Comparison of ENCODE assay signal across 19 mouse cellular contexts in the genomic region with DNA sequence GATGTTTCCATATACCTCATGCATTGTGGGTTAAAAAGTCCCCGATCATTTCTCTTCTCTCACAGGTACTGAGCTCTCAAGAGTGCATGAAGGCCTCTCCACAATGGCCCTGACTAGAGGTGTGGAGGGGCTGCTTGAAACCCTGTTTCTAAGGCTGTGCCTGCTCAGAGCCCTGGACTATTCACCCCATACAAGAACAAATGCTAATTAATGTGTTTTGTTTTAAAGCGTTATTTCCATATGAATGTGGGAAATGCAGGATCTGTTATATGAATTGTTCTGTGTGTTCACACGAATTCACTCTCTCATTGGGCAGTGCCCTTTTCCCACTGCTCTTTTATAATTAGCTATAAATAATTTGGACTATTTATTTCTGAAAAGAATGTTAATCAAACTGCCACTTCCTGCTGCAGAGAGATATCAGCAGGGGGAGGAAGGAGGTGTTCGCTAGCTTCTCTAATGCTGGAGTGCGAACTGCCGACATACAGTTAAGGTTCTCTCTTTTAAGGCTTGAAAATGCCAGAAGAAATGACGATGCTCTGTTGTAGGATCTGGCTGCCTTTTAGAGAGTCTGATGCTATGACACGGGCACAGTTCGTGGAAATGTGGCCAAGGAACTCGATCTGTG. TPM values are rescaled to one million over a fixed set of nuclear protein-coding genes. Genes with fewer than 3 reads are reported as not detected.
DNase-seq lines count a peak whose midpoint lies in the region; ATAC-seq and TF ChIP-seq lines count a peak whose summit lies in the region.
"Had no signal": no experiment of that assay in that cellular context is flagged by ENCODE, and none has a peak within 500 bp of the region (broad histone marks: within the 10 kb centered on the region; RNA-seq: fewer than 3 reads in every experiment).

No protein-coding gene starts in this region.

- DNase-seq in forebrain, embryonic 14.5 days (ENCODE audit: low spot score) = peak; percentile 55
- DNase-seq in forebrain, embryonic 10.5 days (ENCODE audit: extremely low spot score, low spot score) = no peak
- peak; percentile 56 for DNase-seq in brain, embryonic 14.5 days (ENCODE audit: low read depth)
- no peak for DNase-seq in midbrain, embryonic 11.5 days (ENCODE audit: low spot score, missing footprints)
- DNase-seq in T-cell, adult 2 months (ENCODE audit: low spot score) = no peak
- DNase-seq: adrenal gland, postnatal 10 days; cerebellum, adult 8-10 months; cerebellum, postnatal 14 days; gastrocnemius, postnatal 10 days; heart, adult 18-20 months; kidney, adult 18-20 months had no signal

- H3K4me2 ChIP-seq in forebrain, embryonic 14.5 days (ENCODE audit: low read length) = no peak overlapping the region
- H3K4me2 ChIP-seq in midbrain, embryonic 11.5 days = no peak overlapping the region
- H3K4me2 ChIP-seq: embryonic facial prominence, embryonic 12.5 days; heart, embryonic 11.5 days; hindbrain, embryonic 14.5 days; intestine, embryonic 15.5 days had no signal

- ATAC-seq in forebrain, embryonic 14.5 days = peak; percentile 75
- ATAC-seq in megakaryocyte progenitor cell, adult 5-6 weeks (replicated peaks; ENCODE audit: poor library complexity) = peak; percentile 20; the same call in 1 of the 2 replicates
- ATAC-seq in midbrain, embryonic 11.5 days (ENCODE audit: low FRiP score) = no peak
- ATAC-seq: intestine, embryonic 15.5 days had no signal

- 42% methylated on average over 10 of the region's 10 CpGs for WGBS in forebrain, embryonic 14.5 days
- whole genome bisulfite sequencing in forebrain, embryonic 10.5 days = 95% methylated on average over 10 of the region's 10 CpGs
- WGBS in midbrain, embryonic 11.5 days = 93% methylated on average over 10 of the region's 10 CpGs

- H3K4me1 ChIP-seq in forebrain, embryonic 14.5 days (ENCODE audit: control insufficient read depth, insufficient read depth, low read length) = no peaks in the 10 kb centered on the region
- H3K4me1 ChIP-seq in forebrain, embryonic 10.5 days = no peaks in the 10 kb centered on the region
- no peaks in the 10 kb centered on the region for H3K4me1 ChIP-seq in midbrain, embryonic 11.5 days (ENCODE audit: control insufficient read depth, insufficient read depth, low read length)
- H3K4me1 ChIP-seq: embryonic facial prominence, embryonic 12.5 days; hindbrain, embryonic 10.5 days; intestine, embryonic 15.5 days had no signal

- H3K27me3 ChIP-seq in forebrain, embryonic 14.5 days (replicated peaks; ENCODE audit: control insufficient read depth, insufficient read depth, low read length) = no peaks in the 10 kb centered on the region
- no peaks in the 10 kb centered on the region for H3K27me3 ChIP-seq in forebrain, embryonic 10.5 days (ENCODE audit: poor library complexity, severe bottlenecking)
- H3K27me3 ChIP-seq in midbrain, embryonic 11.5 days (ENCODE audit: control insufficient read depth, insufficient read depth, low read length) = no peaks in the 10 kb centered on the region
- H3K27me3 ChIP-seq: CH12.LX; embryonic facial prominence, embryonic 12.5 days; intestine, embryonic 15.5 days had no signal

- TF ChIP-seq POLR2A in brain, embryonic 14.5 days (IDR thresholded peaks at IDR 0.05; ENCODE audit: borderline replicate concordance, extremely low read depth, insufficient read depth, insufficient read length, poor library complexity, severe bottlenecking) = no peak

- H3K36me3 ChIP-seq in forebrain, embryonic 14.5 days (ENCODE audit: control insufficient read depth, insufficient read depth, low read length) = peaks cover 54% of the 10 kb centered on the region
- H3K36me3 ChIP-seq in forebrain, embryonic 10.5 days (replicated peaks) = peaks cover 72% of the 10 kb centered on the region
- H3K36me3 ChIP-seq in midbrain, embryonic 11.5 days (ENCODE audit: control insufficient read depth, insufficient read depth, low read length) = peaks cover 6% of the 10 kb centered on the region; the same call in 1 of the 2 replicates

- no peak for TF ChIP-seq CTCF in brain, embryonic 14.5 days (IDR thresholded peaks at IDR 0.05; ENCODE audit: borderline replicate concordance, extremely low read depth, insufficient read depth, insufficient read length)

- H3K4me3 ChIP-seq in forebrain, embryonic 14.5 days (ENCODE audit: low read depth, low read length) = no peak overlapping the region
- no peak overlapping the region for H3K4me3 ChIP-seq in forebrain, embryonic 10.5 days
- H3K4me3 ChIP-seq in midbrain, embryonic 11.5 days (ENCODE audit: low read depth, low read length) = no peak overlapping the region
- H3K4me3 ChIP-seq: embryonic facial prominence, embryonic 12.5 days; hindbrain, embryonic 10.5 days; intestine, embryonic 15.5 days had no signal

- no peaks in the 10 kb centered on the region for H3K9me3 ChIP-seq in forebrain, embryonic 14.5 days (replicated peaks; ENCODE audit: control insufficient read depth, low read length)
- H3K9me3 ChIP-seq in forebrain, embryonic 10.5 days = no peaks in the 10 kb centered on the region
- H3K9me3 ChIP-seq in midbrain, embryonic 11.5 days (ENCODE audit: control insufficient read depth, low read length) = no peaks in the 10 kb centered on the region
- H3K9me3 ChIP-seq: embryonic facial prominence, embryonic 12.5 days; hindbrain, embryonic 10.5 days; intestine, embryonic 15.5 days had no signal

- no peak overlapping the region for H3K9ac ChIP-seq in forebrain, embryonic 14.5 days (ENCODE audit: low read length)
- H3K9ac ChIP-seq in midbrain, embryonic 11.5 days (ENCODE audit: low read length) = no peak overlapping the region
- H3K9ac ChIP-seq: embryonic facial prominence, embryonic 12.5 days; hindbrain, embryonic 14.5 days; intestine, embryonic 15.5 days had no signal

- H3K27ac ChIP-seq in forebrain, embryonic 14.5 days (ENCODE audit: low read depth, low read length) = no peak overlapping the region; the same call in 1 of the 2 replicates
- no peak overlapping the region for H3K27ac ChIP-seq in forebrain, embryonic 10.5 days
- H3K27ac ChIP-seq in midbrain, embryonic 11.5 days (ENCODE audit: low read depth, low read length) = no peak overlapping the region
- H3K27ac ChIP-seq: embryonic facial prominence, embryonic 12.5 days; hindbrain, embryonic 10.5 days; hindbrain, embryonic 14.5 days; intestine, embryonic 15.5 days had no signal

RNA-seq across cellular contexts. Expression of gene Senp2, which starts 37.6 kb away (rescaled TPM):
- polyA plus RNA-seq in forebrain, embryonic 14.5 days (2014; fragmentation: Nextera tagmentation; extraction: Ambion mirVana) = 44.4 and 50.8 TPM in 2 replicates
- 70.5 and 72.1 TPM in 2 replicates for polyA plus RNA-seq in forebrain, embryonic 10.5 days (2016; fragmentation: Nextera tagmentation; extraction: Ambion mirVana)
- polyA plus RNA-seq in brain, embryonic 14.5 days (2012; rRNA removed) = 32.6 and 37.7 TPM in 2 replicates
- total RNA-seq in megakaryocyte progenitor cell, adult 5-6 weeks (2015) = 48.1 and 48.9 TPM in 2 replicates
- total RNA-seq in megakaryocyte progenitor cell, adult 5-6 weeks (2017) = 42.4 and 42.8 TPM in 2 replicates
- 62.8 and 73.1 TPM in 2 replicates for polyA plus RNA-seq in midbrain, embryonic 11.5 days (2014; fragmentation: Nextera tagmentation; extraction: Ambion mirVana)

RNA-seq across cellular contexts. Expression of gene Liph, which starts 51.4 kb away (rescaled TPM):
- polyA plus RNA-seq in forebrain, embryonic 14.5 days (2014; fragmentation: Nextera tagmentation; extraction: Ambion mirVana) = 0.33 and 0.41 TPM in 2 replicates
- 0.19 and 0.25 TPM in 2 replicates for polyA plus RNA-seq in forebrain, embryonic 10.5 days (2016; fragmentation: Nextera tagmentation; extraction: Ambion mirVana)
- polyA plus RNA-seq in brain, embryonic 14.5 days (2012; rRNA removed) = 0.35 and 0.46 TPM in 2 replicates
- total RNA-seq in megakaryocyte progenitor cell, adult 5-6 weeks (2015) = 0.05 and 0.10 TPM in 2 replicates
- 0.04 TPM in 1 of 2 replicates, not detected in the other for total RNA-seq in megakaryocyte progenitor cell, adult 5-6 weeks (2017)
- 0.05 and 0.12 TPM in 2 replicates for polyA plus RNA-seq in midbrain, embryonic 11.5 days (2014; fragmentation: Nextera tagmentation; extraction: Ambion mirVana)
- total RNA-seq: heart, postnatal 25 days had no signal

Comparison
In these comparisons a context has a peak if more than half of its experiments do, and no peak if none do; other contexts are left out.
1. DNase-seq: peak in forebrain, embryonic 14.5 days (single experiment) and brain, embryonic 14.5 days (single experiment); none in forebrain, embryonic 10.5 days (single experiment), midbrain, embryonic 11.5 days (single experiment) and T-cell, adult 2 months (single experiment).